Comparison of ENCODE assay signal across 7 mouse cellular contexts in the genomic region with DNA sequence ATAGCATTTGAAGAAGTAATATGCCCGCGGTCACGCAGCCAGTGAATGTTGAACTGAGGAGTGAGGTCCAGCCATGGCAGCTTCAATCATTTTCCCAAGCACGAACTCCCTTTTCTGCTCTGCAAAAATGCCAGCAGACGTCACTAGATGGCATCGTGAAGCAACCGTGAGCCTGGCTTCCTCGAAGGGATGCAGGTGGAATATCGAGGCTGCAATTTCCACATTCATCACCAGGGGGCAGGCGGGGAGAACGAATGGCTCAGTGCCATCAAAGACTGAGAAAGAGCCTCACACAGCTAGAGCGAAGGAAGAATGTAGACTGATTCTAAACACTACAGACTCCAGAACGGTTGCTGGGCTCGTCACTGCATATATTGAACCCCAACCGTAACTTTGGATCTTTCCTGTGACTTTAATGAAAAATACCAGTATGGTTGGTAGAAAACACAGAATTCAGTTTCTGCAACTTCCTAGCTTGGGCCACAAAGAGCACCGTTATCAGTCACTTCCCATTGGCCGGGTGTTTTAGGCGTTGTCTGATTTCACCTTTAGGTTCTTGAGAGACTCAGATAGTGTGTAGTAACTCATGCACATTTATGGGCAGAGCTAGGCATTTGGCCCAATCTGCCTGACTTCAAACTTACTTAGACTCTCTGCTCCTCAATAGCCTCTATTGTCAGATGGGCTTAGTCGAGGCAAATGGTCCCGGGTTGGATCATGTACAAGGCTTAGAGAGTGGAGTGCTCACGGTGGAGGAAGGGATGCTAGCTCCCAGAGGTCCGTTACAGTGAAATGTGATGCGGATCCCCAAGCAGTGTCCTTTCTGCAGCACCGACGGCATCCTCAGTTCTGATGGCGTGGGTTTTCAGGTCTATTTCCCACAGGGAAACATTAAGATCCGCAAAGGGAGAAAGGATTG. TPM values are rescaled to one million over a fixed set of nuclear protein-coding genes. Genes with fewer than 3 reads are reported as not detected.
DNase-seq lines count a peak whose midpoint lies in the region; ATAC-seq lines count a peak whose summit lies in the region.

No protein-coding gene starts in this region.

- no peak overlapping the region for H3K4me3 ChIP-seq in intestine, embryonic 15.5 days (replicated peaks)
- no peak overlapping the region for H3K4me3 ChIP-seq in midbrain, embryonic 11.5 days (ENCODE audit: low read depth, low read length)

- H3K9ac ChIP-seq in intestine, embryonic 15.5 days, result no peak overlapping the region
- no peak overlapping the region for H3K9ac ChIP-seq in midbrain, embryonic 11.5 days (ENCODE audit: low read length)

- H3K36me3 ChIP-seq in intestine, embryonic 15.5 days, result no peaks in the 10 kb centered on the region
- no peaks in the 10 kb centered on the region for H3K36me3 ChIP-seq in midbrain, embryonic 11.5 days (ENCODE audit: control insufficient read depth, insufficient read depth, low read length)

- no peaks in the 10 kb centered on the region for H3K27me3 ChIP-seq in intestine, embryonic 15.5 days (replicated peaks)
- no peaks in the 10 kb centered on the region; the same call in 1 of the 2 replicates for H3K27me3 ChIP-seq in midbrain, embryonic 11.5 days (ENCODE audit: control insufficient read depth, insufficient read depth, low read length)

- peak; percentile 94 to 96 for DNase-seq in adrenal gland, adult 18-20 months (ENCODE audit: low spot score in 2 of 2)
- peak; percentile 93 for DNase-seq in embryo, embryonic 11.5 days (ENCODE audit: low read depth, low spot score)
- DNase-seq in gastrocnemius, postnatal 4 days (ENCODE audit: low spot score in 2 of 2), result peak; percentile 86 to 89
- DNase-seq in left cerebral cortex, postnatal 14 days (ENCODE audit: low spot score in 2 of 2), result peak; percentile 97 to 98
- peak; percentile 100 for DNase-seq in midbrain, embryonic 11.5 days (ENCODE audit: low spot score, missing footprints)
- DNase-seq in skeletal muscle tissue, adult 2 months (ENCODE audit: low read depth, low spot score), result peak; percentile 82

- no peak overlapping the region for H3K27ac ChIP-seq in intestine, embryonic 15.5 days
- no peak overlapping the region for H3K27ac ChIP-seq in midbrain, embryonic 11.5 days (ENCODE audit: low read depth, low read length)

- WGBS in intestine, embryonic 15.5 days, result 40% methylated on average over 27 of the region's 27 CpGs
- whole genome bisulfite sequencing in midbrain, embryonic 11.5 days, result 37% methylated on average over 27 of the region's 27 CpGs

- no peaks in the 10 kb centered on the region for H3K9me3 ChIP-seq in intestine, embryonic 15.5 days
- H3K9me3 ChIP-seq in midbrain, embryonic 11.5 days (ENCODE audit: control insufficient read depth, low read length), result no peaks in the 10 kb centered on the region

- H3K4me1 ChIP-seq in intestine, embryonic 15.5 days (replicated peaks), result no peaks in the 10 kb centered on the region
- H3K4me1 ChIP-seq in midbrain, embryonic 11.5 days (ENCODE audit: control insufficient read depth, insufficient read depth, low read length), result peaks cover 5% of the 10 kb centered on the region

- peak; percentile 90 for ATAC-seq in intestine, embryonic 15.5 days
- peak; percentile 85 for ATAC-seq in midbrain, embryonic 11.5 days (ENCODE audit: low FRiP score)

- intact Hi-C loops in left cerebral cortex, postnatal 14 days (cut with DNase I), result loop anchor here (1.0 to 5.0 kb wide), 4 partner anchors 45 to 246 kb away; a partner anchor contains a TSS

- H3K4me2 ChIP-seq in intestine, embryonic 15.5 days (replicated peaks), result no peak overlapping the region
- H3K4me2 ChIP-seq in midbrain, embryonic 11.5 days, result no peak overlapping the region

RNA-seq across cellular contexts. Expression of a gene that starts 24.4 kb away (rescaled TPM):
- total RNA-seq in adrenal gland, adult 18-20 months (2021), result 1 to 10 TPM; 3.7 to 8.1 TPM
- total RNA-seq in gastrocnemius, postnatal 4 days (2021), result 1 to 10 TPM; 7.4 to 7.6 TPM
- polyA plus RNA-seq in intestine, embryonic 15.5 days (2015; fragmentation: Nextera tagmentation; extraction: Ambion mirVana), result 37.6 and 41.5 TPM in 2 replicates
- total RNA-seq in left cerebral cortex, postnatal 14 days (2021), result 10 to 100 TPM; 13.4 to 17.8 TPM
- polyA plus RNA-seq in midbrain, embryonic 11.5 days (2014; fragmentation: Nextera tagmentation; extraction: Ambion mirVana), result 63.8 and 71.8 TPM in 2 replicates
